Mouse (Mus musculus) mesoderm, embryonic 11.5 days (tissue): ENCODE data around the gene Alpi.

ENCODE experiments used
- DNase-seq: peaks from one replicate; pipeline ENCODE4 v3.0.0-alpha.2; 2012; ENCODE audit warnings: low read depth, low spot score

Gene Alpi

DNA sequence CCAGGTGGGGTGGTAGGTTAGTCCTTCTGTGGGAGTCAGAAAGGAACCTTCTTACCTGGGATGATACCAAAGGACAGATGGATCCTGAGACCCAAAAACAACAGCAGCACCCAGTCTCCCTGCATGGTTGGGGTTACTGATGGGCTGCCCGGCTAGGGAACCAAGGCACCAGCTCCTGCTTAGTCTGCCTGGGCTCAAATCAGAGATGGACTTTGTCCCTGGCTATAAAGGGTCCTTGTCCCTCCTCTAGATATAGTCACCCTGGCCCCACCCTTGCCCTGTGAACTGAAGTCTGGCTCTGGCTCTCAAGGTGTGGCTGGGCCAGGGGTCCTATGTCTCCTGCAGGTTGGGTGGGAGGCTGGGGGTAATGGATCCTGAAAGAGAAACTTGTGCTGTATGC, at the start of gene Alpi:
Gene Alpi (minus strand): TSS at position 196 of the 400 bp plus-strand sequence.
- DNase-seq, result no peak

DNA sequence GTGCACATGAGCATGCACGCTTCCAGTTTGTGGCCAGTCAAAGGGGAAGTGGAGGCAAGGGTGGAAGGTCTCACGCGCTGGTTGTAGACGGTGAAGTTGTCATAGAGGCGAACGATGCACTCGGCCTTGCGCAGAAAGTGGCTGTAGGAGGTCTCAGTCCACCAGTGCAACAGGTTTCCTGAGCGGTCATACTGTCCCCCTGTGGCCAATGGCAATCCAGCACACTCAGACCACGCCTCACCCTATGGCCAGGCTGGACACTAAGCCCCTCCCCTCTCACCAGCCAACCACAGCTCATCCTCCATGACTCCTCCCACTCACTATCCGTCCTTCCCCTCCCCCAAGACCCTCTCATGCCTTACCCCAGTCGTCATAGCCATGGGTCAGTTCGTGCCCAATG, 48.0 kb upstream of the Alpi start:
- no peak for DNase-seq

DNA sequence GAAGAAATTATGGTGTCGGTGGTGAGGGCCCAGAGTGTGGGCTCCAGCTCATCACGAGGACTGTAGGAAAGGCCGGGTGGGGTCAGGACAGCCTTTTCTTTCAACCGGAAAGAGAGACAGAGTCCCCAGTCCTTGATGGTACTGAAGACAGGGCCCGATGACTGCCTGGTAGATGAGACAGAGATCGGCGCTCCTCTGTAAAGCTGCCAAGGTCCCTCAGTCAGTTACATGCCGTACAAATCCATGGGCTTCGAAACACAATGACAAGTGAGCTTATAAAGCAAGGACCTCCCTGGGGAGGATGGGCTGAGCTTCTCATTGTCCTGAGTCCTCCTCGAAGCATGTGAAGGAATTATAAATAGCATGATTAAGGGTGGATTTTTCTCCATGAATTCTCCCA, 41.7 kb upstream of the Alpi start:
- DNase-seq, result no peak

DNA sequence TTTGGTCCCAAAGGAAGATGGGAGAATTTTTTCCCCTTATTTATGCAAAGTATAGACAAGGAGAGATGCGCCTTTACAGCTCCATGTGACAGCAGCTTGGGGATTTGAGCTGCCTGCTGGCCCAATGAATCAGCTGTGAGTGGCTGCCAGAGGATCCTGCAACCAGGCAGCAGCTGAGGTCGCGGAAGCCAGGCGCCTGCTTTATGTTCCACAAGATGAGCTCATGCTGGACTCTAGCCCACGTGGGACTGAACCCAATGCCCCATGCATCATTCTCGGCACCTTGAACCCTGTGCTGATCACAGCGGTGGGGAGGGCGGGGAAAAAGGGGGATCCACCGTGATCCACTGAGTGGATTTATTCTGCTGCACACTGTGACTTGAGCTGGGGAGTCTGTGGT, 41.0 kb upstream of the Alpi start:
- peak; percentile 34 for DNase-seq

DNA sequence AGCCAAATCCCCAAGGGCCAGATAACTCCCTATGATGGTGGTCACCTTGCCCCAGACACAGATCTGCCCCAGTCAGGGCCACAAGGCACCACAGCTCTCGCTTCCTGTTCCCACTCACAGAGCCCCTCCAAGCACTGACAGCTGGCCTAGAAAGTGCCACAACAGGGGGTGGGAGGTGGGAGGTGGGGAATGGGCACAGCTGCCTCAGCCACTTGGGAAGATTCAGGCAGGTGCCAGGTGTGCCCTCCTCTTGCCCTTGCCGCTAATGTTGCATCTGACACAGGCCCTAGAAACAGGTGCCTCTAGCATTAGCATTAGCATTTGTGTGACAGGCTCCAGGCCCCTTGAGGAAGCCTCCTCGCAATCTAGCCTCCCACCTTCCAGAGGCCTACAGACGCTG, 40.1 kb upstream of the Alpi start:
- no peak for DNase-seq

DNA sequence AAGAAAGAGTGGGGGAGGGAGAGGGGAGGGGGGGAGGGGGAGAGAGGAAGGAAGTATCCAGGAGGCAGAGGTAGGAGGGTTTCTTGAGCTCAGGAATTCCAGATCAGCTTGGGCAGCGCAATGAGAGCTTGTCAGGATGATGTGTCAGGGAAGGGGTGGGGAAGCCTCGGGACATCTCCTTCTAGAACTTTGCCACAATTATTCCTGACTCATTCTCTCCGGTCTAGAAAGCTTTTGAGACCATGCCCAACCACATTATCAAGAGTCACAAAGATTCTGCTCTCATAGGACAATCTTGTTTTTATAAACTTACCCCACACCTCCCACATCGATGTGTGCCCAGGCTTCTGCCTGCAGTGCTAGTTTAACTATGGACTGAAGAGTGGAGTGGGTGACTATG, 30.4 kb upstream of the Alpi start:
- DNase-seq, result no peak

DNA sequence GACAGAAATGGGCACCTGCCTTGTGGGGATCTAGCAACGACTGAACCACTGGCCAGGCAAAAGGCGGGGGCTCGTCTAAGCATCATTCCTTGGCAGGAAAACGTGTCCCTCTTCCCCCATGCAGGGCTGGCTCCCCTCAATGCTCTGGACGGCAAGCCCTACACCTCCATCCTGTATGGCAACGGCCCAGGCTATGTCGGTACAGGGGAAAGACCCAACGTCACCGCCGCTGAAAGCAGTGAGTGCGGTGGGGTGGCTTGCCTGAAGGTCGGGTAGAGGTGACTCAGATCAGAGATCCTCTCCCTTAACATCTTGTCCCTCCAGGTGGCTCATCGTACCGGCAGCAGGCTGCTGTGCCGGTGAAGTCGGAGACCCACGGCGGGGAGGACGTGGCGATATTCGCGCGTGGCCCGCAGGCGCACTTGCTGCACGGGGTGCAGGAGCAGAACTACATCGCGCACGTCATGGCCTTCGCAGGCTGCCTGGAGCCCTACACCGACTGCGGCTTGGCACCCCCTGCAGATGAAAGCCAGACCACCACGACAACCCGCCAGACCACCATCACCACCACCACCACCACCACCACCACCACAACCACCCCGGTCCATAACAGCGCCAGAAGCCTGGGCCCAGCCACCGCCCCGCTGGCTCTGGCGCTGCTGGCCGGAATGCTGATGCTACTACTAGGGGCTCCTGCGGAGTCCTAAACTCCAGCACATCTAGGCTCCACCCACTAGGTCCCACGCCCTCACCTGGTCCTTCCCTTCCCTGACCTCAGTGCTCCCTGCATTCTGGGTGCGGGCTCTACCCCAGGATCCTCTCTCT, 26.0 kb upstream of the Alpi start:
- no peak for DNase-seq

DNA sequence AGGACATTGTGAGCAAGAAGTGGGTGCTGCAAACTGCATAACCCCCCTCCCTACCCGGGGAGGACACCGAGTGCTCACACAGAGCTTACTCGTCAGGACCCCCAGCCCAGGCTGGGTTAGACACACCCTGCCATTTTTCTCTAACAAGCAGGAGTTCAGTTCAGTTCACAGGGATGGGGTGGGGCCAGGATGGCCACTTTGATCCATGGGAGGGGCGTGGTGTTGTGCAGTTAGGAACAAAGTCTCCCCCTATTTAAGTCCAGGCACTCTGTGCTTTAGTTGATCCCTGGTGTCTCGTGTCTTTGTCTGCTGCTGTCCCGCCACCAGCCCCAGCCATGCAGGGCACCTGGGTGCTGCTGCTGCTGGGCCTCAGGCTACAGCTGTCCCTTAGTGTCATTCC, 23.3 kb upstream of the Alpi start, which contains the start of gene Akp3:
Gene Akp3 (plus strand): TSS at position 301 of the 400 bp plus-strand sequence.
- DNase-seq, result no peak

DNA sequence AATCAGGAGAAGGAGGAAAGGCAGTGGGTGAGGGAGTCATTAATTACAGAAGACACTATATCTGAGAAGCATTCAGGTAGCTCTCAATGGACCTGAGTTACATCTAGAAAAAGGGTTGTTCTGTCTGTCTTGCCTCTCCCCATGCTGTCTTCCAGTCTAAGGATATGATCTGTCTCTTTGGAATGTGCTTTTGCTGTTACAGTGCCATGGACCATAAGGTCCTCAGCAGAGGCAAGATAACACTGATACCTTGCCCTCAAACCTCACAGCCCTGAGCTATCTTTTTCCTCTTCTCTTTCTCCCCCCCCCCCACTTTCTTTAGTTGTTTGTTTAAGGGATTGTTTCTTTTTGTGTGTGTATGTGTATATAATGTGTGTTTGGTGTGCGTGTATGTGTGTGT, 13.4 kb upstream of the Alpi start:
- no peak for DNase-seq

DNA sequence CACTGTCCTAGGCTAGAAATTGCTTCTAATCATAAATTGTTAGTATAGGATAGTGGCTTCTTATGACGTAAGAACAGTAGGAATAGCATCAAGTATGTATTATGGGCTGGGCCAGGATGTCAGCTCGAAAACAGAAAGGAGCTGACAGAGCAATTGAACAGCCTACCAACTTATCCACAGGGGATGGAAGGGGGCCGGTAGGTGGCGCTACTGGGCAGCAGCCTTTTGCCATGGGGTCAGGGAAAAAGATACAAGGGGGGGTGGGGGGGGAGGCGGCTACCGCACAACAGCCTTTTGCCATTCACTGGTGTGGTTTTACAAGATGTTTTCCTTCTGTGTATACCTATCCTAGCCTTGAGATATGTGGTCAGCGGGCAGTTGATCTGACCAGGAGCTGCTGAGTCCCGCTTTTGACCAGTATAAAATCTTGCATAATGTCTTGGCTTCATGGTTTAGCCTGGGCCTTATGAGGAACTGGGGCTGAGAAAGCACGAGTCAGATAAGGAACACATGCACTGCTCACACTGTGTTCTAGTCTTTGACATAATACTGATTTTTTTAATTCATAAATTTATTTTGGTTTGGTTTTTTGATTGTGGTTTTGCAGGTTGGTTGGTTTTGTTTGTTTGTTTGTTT, 10.4 kb upstream of the Alpi start:
- DNase-seq, result peak; percentile 36

DNA sequence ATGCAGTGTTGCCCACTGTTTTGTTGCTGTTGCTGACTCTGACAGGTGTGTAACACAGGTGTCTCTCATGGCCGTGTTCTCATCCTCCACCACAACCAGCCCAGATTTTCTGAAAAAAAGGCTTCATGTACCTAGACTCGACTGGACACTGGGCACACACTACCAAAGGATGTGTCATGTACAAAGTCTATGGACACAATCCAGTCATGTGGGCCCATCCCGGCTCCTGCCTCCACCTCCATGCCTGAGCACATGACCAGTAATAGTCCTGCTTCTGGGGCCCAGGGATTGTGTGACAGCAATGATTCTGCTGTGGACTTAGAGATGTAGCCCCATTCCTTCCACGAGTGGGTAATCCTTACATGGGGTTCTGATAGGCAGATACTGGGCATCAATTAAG, 7.2 kb upstream of the Alpi start:
- DNase-seq, result no peak

DNA sequence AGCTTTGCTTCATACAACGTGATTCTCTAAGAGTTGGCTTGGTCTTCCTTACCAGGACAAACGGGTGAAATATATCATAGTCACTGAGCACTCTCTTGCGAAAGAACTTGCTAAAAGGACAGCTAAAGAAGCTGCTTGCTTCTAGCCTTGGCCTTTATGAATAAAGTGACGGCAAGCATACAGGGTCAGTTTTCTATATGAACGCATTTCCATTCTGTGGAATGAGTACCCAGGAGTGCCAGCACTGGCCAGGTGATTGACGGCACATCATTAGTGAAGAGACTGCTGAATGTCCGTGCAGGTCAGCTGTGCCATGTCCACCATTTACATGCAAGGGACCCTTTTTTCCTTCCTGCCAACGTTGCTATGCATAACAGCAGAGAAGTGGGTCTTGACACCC, 5.1 kb upstream of the Alpi start:
- DNase-seq, result no peak

DNA sequence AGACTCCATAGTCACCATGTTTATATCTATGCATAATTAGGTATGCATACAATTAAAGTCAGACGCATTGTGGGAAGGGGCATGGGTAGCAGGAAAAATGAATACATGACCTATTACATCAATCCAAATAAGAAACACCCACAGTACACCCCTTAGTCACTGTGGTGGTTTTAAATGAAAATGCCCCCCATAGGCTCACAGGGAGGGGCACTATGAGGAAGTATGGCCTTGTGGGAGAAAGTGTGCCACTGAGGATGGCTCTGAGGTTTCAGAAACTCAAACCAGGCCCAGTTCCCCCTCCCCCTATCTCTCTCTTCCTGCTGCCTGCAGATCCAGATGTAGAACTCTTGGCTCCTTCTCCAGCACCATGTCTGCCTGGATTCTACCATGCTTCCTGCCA, 2.5 kb upstream of the Alpi start:
- DNase-seq, result no peak

DNA sequence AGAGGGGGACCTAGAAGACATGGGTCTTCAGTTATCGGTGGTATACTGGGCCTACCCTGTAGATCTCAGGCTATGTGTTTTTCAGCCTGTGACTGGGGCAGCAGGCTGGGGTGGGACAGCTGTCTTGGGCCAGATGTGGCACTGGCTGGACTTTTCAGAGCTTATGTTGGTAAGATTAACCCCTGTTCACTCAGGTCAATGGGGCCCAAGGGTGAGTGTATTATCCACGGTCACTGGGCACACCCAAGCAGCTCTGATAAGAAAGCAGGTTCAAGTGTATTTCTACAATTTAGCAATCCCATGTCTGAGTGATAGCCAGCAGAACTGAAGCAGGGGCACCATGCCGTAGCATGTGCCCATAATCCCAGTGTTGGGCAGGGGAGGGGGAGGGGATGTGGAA, 708 bp upstream of the Alpi start:
- no peak for DNase-seq

DNA sequence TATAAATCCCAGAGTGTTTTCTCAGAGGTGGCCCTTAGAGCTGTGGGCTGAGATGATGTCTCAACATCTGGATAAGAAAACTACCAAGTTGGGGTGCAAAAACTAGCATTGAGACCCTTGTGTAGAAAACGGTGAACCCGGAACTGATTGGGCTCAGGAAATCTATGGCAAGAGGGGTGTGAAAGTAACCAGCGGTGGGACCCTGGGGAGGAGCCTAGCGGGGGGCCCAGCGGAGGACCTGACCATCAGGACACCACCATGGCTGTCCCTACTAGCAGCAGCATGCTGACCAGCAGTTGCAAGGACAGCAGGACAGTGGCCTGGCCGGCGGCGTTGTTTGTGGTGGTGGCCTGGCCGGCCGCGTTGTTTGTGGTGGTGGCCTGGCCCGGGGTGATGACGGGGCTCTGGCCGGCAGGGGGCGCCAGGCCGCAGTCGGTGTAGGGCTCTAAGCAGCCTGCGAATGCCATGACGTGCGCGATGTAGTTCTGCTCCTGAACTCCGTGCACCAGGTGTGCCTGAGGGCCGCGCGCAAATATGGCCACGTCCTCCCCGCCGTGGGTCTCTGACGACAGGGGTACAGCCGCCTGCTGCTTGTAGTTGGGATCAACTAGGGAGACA, 2.9 kb downstream of the Alpi start:
- peak; percentile 68 for DNase-seq

DNA sequence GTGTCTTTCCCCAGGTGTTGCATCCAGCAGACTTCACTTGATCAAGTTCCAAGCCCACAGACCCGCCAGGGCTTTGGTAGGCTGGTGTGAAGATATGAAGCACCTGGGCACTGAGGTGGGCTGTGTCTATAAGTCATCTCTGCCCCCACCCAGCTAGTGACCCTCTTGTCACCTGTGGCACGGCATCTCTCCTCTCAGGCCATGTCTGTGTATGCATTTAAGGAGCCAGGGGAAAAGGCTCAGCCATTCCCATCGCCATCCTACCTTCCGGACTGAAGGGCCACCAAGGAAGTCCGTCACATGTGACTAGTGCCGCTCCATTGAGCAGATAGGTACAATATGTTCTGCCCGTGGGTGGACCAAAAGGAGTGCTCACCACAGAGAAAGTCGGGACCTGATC, 5.8 kb downstream of the Alpi start:
- no peak for DNase-seq

DNA sequence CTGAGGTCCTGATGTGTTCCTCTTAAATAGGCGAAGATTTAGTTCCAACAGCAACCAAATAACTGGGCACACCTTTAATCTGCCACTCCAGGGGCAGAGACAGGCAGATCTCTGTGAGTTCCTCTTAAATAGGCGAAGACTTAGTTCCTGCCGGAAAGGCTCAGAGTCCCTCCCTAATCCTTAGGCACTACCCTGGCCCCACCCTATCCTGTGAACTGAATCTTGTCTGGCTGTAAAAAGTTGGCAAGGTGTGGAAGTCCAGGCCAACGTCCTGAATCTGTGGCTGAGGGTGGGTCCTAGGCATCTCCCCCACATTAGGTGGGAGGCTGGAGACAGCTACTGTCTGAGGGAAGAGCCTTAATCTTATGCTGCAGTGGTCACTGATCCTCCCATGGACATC, 11.6 kb downstream of the Alpi start, which contains the start of gene Alppl2:
Gene Alppl2 (minus strand): TSS at position 101 of the 400 bp plus-strand sequence.
- DNase-seq, result no peak

DNA sequence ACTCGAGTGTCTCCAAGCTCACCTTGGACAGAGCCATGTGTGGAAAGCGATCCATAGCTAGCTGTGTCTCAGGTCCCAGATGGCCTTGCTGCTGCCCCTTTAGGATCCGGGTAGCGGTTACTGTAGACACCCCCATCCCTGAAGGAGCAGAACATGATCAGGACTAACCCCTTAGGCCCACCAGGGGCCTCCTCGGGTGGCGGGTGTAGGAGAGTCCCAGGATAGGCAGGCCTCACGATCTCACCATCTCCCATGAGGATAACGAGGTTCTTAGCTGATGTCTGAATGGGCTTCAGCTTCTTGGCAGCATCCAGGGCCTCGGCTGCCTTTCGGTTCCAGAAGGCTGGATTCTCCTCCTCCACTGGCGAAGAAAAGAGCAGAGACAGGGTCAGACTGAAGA, 12.2 kb downstream of the Alpi start:
- no peak for DNase-seq

DNA sequence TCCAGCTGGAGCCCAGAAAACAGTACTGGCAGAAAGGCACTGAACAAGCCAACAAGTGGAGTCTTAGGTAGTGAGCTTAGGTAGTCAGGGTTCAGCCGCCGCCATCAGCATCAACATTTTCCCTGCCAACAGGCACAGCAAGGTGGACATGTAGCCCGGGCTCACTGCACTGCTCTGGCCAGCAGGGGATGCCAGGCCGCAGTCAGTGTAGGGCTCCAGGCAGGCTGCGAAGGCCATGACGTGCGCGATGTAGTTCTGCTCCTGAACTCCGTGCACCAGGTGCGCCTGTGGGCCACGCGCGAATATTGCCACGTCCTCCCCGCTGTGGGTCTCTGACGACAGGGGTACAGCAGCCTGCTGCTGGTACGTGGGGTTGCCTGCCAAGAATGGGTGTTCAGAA, 14.4 kb downstream of the Alpi start:
- no peak for DNase-seq

DNA sequence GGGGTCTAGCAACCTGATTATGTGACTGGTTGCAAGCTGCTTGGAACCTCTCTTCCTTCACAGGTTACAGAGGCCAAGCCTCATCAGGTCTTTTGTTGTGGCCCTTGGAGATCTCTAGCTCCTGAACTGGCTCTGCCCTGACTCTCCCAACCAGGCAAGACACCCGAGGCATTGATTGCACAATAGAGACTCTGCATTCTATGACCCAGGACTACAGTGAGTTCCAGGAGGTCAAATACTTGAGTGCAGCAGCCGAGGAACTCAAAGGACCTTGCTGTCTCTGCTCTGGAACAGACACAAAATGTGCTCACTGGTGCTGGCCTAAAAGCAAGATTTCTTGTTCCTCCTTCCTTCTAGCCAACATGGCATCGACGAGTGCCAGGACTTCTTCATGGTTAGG, 15.2 kb downstream of the Alpi start:
- DNase-seq, result no peak

DNA sequence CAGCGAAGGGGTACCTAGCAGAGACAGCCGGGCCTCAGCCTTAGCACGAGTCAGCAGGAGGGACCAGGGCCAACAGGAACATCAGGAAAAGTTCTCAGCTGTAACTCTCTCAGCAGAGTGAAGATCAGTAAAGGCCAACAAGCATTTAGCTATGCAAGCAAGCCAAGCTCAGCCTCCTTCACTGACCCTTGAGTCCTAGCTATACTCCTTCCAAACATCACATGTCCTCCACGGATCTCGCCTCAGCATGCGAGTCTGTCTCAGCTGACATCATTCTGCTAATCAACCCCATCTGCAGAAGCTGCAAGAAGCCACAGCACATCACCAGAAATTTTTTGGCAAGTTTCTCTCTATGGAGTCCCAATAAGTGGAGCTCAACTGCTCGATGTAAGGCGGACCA, 27.6 kb downstream of the Alpi start:
- no peak for DNase-seq

DNA sequence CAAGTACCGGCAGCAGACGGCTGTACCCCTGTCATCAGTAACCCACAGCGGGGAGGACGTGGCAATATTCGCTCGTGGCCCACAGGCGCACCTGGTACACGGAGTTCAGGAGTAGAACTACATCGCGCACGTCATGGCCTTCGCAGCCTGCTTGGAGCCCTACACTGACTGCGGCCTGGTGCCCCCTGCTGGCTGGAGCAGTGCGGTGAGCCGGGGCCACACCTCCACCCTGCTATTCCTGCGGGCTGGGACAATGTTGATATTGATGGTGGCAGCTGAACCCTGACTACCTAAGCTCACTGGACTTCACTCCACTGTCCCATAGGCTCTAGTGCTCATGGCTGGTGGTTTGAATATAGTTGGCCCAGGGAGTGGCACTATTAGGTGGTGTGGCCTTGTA, 30.7 kb downstream of the Alpi start:
- peak; percentile 27 for DNase-seq

DNA sequence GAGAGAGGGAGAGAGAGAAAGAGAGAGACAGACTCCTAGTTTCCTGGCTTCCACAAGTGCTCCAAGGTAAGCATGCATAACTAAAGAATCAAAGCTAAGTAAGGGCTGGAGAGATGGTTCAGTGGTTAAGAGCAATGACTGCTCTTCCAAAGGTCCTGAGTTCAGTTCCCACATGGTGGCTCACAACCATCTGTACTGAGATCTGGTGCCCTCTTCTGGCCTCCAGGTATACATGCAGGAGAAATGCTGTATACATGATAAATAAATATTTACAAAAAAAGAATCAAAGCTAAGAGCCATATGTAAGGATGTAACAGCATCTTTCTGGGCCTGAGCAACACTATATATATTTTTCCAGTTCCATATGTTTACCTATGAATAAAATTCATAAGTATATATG, 40.5 kb downstream of the Alpi start:
- no peak for DNase-seq
